Mouse (Mus musculus) c-Kit-positive CD71-negative TER-119-negative erythroid progenitor cells, embryonic 14.5 days (primary cell): ENCODE data around the gene Gm14418.
"Not testable (repeated sequence)": the region's sequence is repeated elsewhere in the genome, so short reads cannot be mapped to it uniquely, and the experiment has no call there.

ENCODE experiments used
- DNase-seq: peaks from one replicate; pipeline ENCODE4 v3.0.0-alpha.2; 2013; ENCODE audit warnings: low read depth

Gm14418 gene

DNA sequence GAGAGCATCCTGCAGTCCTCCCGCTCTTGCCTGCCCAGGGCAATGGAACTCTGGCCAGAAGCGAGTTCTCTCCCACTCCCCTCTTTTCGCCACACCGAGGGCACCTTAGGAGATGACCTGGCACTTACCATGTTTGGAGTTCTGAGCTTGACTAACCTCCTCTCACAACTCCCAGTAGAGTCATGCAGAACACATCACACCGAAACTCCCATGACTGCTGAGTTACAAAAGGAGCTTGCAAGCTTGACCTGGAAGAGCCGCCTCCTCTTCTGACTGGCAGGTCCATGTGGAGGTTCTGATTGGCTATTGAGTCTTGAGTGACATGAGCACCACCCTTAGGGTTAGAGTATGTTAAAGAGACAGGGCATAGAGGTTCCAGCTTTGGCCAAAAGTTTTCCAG lies at the start of gene Gm14418:
Gm14418 (minus strand) TSS at position 225 of the 400 bp plus-strand sequence.
- not testable (repeated sequence) for DNase-seq
